Comparison of ENCODE assay signal across 11 mouse cellular contexts in the genomic region with DNA sequence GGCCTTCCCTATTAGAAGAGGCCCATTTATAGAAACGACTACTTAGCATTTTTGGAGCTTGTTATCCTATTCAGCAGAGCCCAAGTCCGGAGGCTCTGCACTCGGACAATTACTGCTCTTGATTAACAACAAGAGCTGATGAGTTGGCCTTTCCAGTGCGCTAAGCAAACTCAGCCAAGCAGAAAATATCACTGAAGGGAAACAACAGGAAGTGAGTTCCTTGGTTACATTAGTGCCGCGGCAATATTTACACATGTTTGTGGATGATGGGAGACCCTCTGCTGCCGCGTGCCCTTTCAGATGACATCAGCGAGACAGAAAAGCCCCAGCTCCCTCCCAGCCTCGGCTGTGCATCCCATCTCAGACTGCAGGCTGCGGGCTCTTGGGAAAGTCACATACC.
DNase-seq lines count a peak whose midpoint lies in the region; ATAC-seq lines count a peak whose summit lies in the region.
"Had no signal": no experiment of that assay in that cellular context is flagged by ENCODE, and none has a peak within 500 bp of the region (broad histone marks: within the 10 kb centered on the region; RNA-seq: fewer than 3 reads in every experiment).

No protein-coding gene starts in this region.

- DNase-seq in hindbrain, embryonic 11.5 days (ENCODE audit: low spot score) = peak; percentile 30
- no peak for DNase-seq in hindbrain, embryonic 10.5 days (ENCODE audit: low spot score)
- peak; percentile 37 for DNase-seq in embryo, embryonic 11 days
- DNase-seq in hindbrain, embryonic 14.5 days (ENCODE audit: low spot score) = peak; percentile 42
- DNase-seq in adipocyte (ENCODE audit: low spot score) = no peak
- no peak for DNase-seq in ovary, postnatal 36 days (ENCODE audit: low spot score)
- DNase-seq in urinary bladder, postnatal 36 days (ENCODE audit: low spot score in 2 of 2) = no peak
- DNase-seq: right cerebral cortex, postnatal 14 days had no signal

- no peak overlapping the region for H3K4me3 ChIP-seq in hindbrain, embryonic 11.5 days (ENCODE audit: low read depth, low read length)
- H3K4me3 ChIP-seq in hindbrain, embryonic 10.5 days = no peak overlapping the region
- H3K4me3 ChIP-seq in hindbrain, embryonic 14.5 days (replicated peaks; ENCODE audit: low read length) = no peak overlapping the region
- H3K4me3 ChIP-seq in neural tube, embryonic 13.5 days = no peak overlapping the region
- H3K4me3 ChIP-seq: heart, embryonic 10.5 days; liver, embryonic 12.5 days had no signal

- no peak overlapping the region for H3K27ac ChIP-seq in hindbrain, embryonic 11.5 days (ENCODE audit: low read depth, low read length)
- H3K27ac ChIP-seq in hindbrain, embryonic 10.5 days = no peak overlapping the region
- H3K27ac ChIP-seq in hindbrain, embryonic 14.5 days = no peak overlapping the region
- no peak overlapping the region for H3K27ac ChIP-seq in neural tube, embryonic 13.5 days (replicated peaks)
- H3K27ac ChIP-seq: heart, embryonic 10.5 days; liver, embryonic 12.5 days had no signal

- no peaks in the 10 kb centered on the region for H3K27me3 ChIP-seq in hindbrain, embryonic 11.5 days (ENCODE audit: control insufficient read depth, insufficient read depth, low read length)
- H3K27me3 ChIP-seq in hindbrain, embryonic 10.5 days (ENCODE audit: insufficient read depth, poor library complexity, severe bottlenecking) = peaks cover 22% of the 10 kb centered on the region
- no peaks in the 10 kb centered on the region for H3K27me3 ChIP-seq in hindbrain, embryonic 14.5 days (ENCODE audit: control insufficient read depth, insufficient read depth, low read length)
- H3K27me3 ChIP-seq in neural tube, embryonic 13.5 days = peaks cover 16% of the 10 kb centered on the region
- H3K27me3 ChIP-seq: liver, embryonic 12.5 days had no signal

- no peak overlapping the region for H3K4me2 ChIP-seq in hindbrain, embryonic 11.5 days (replicated peaks; ENCODE audit: low read depth, low read length)
- no peak overlapping the region for H3K4me2 ChIP-seq in hindbrain, embryonic 14.5 days (replicated peaks)
- no peak overlapping the region for H3K4me2 ChIP-seq in neural tube, embryonic 13.5 days
- H3K4me2 ChIP-seq: liver, embryonic 12.5 days had no signal

- no peaks in the 10 kb centered on the region for H3K9me3 ChIP-seq in hindbrain, embryonic 11.5 days (ENCODE audit: control insufficient read depth, low read length)
- no peaks in the 10 kb centered on the region for H3K9me3 ChIP-seq in hindbrain, embryonic 10.5 days
- no peaks in the 10 kb centered on the region for H3K9me3 ChIP-seq in hindbrain, embryonic 14.5 days (ENCODE audit: control insufficient read depth, low read length)
- H3K9me3 ChIP-seq in neural tube, embryonic 13.5 days = no peaks in the 10 kb centered on the region
- H3K9me3 ChIP-seq: heart, embryonic 10.5 days; liver, embryonic 12.5 days had no signal

- WGBS in hindbrain, embryonic 11.5 days = 34% methylated on average over 11 of the region's 11 CpGs
- WGBS in hindbrain, embryonic 10.5 days = 50% methylated on average over 11 of the region's 11 CpGs
- 19% methylated on average over 11 of the region's 11 CpGs for WGBS in hindbrain, embryonic 14.5 days
- 27% methylated on average over 11 of the region's 11 CpGs for WGBS in neural tube, embryonic 13.5 days

- H3K4me1 ChIP-seq in hindbrain, embryonic 11.5 days (replicated peaks; ENCODE audit: control insufficient read depth, insufficient read depth, low read length) = no peaks in the 10 kb centered on the region
- H3K4me1 ChIP-seq in hindbrain, embryonic 10.5 days (replicated peaks) = peaks cover 26% of the 10 kb centered on the region
- peaks cover 7% of the 10 kb centered on the region; the same call in 1 of the 2 replicates for H3K4me1 ChIP-seq in hindbrain, embryonic 14.5 days (replicated peaks; ENCODE audit: control insufficient read depth, insufficient read depth, low read length)
- peaks cover 29% of the 10 kb centered on the region for H3K4me1 ChIP-seq in neural tube, embryonic 13.5 days (replicated peaks)
- H3K4me1 ChIP-seq: heart, embryonic 10.5 days; liver, embryonic 12.5 days had no signal

- peak; percentile 53 for ATAC-seq in hindbrain, embryonic 11.5 days (ENCODE audit: low FRiP score)
- ATAC-seq in hindbrain, embryonic 14.5 days (ENCODE audit: low FRiP score) = peak; percentile 66; the same call in 1 of the 2 replicates
- ATAC-seq in neural tube, embryonic 13.5 days (ENCODE audit: low read depth) = peak; percentile 62
- ATAC-seq: liver, embryonic 12.5 days had no signal

- no peak overlapping the region for H3K9ac ChIP-seq in hindbrain, embryonic 11.5 days (ENCODE audit: low read depth, low read length)
- no peak overlapping the region for H3K9ac ChIP-seq in hindbrain, embryonic 14.5 days
- no peak overlapping the region for H3K9ac ChIP-seq in neural tube, embryonic 13.5 days
- H3K9ac ChIP-seq: liver, embryonic 12.5 days had no signal

- H3K36me3 ChIP-seq in hindbrain, embryonic 11.5 days (ENCODE audit: control insufficient read depth, insufficient read depth, low read length) = no peaks in the 10 kb centered on the region
- no peaks in the 10 kb centered on the region for H3K36me3 ChIP-seq in hindbrain, embryonic 10.5 days
- H3K36me3 ChIP-seq in hindbrain, embryonic 14.5 days (replicated peaks; ENCODE audit: control insufficient read depth, insufficient read depth) = no peaks in the 10 kb centered on the region
- H3K36me3 ChIP-seq in neural tube, embryonic 13.5 days = no peaks in the 10 kb centered on the region
- H3K36me3 ChIP-seq: heart, embryonic 10.5 days; liver, embryonic 12.5 days had no signal

Comparison
In these comparisons a context has a peak if more than half of its experiments do, and no peak if none do; other contexts are left out.
1. DNase-seq: peak in hindbrain, embryonic 11.5 days (single experiment), embryo, embryonic 11 days (single experiment) and hindbrain, embryonic 14.5 days (single experiment); none in hindbrain, embryonic 10.5 days (single experiment), adipocyte (single experiment), ovary, postnatal 36 days (single experiment) and urinary bladder, postnatal 36 days (0 of 2).
2. Peak in every context shown above with its lines, with median percentiles within 50 percentile points of each other: ATAC-seq.